Mouse (Mus musculus): ENCODE measurements around the gene Prkag2.

DNA sequence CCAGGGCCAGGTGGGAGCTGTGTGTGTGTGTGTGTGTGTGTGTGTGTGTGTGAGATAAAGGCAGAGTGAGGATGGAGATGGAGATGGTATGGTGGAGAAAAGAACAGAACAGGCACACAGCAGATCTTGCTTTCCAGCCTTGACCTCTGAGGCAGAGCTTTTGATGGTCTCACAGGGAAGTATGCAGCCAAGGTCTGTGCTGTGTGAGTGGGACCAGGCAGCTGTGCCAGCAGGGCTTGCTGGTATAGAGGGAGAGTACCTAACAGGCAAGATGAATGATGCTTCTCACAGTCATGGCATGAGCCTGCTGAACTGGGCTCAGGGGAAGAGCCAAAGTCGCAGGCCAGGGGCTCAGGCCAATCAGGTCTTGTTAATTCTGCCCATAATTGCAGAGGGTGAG lies 108.9 kb downstream of the Prkag2 start:
- TF ChIP-seq CTCF (IDR thresholded peaks at IDR 0.05; ENCODE audit: low read depth, low read length) (no peak), POLR2A (IDR thresholded peaks at IDR 0.05; ENCODE audit: borderline replicate concordance, low read depth, low read length) (no peak)
